Mouse (Mus musculus) ES-E14 (cell line): Measurements from ENCODE around the gene Tfip11. TPM values are rescaled to one million over a fixed set of nuclear protein-coding genes. Genes with fewer than 3 reads are reported as not detected.

Experiments used
- DNase-seq: peaks from one replicate; pipeline ENCODE4 v3.0.0-alpha.2; 2013; ENCODE audit warnings: low read depth, low spot score
- H3K27ac ChIP-seq: 2 replicates; pipeline ENCODE4 v1.5.1; 2012; ENCODE audit warnings: low read depth, mild to moderate bottlenecking, low read length, moderate library complexity, mixed read lengths; ENCODE audit not compliant: poor library complexity, insufficient read depth, severe bottlenecking
- H3K36me3 ChIP-seq: 2 replicates; pipeline ENCODE4 v1.6.1; 2012; ENCODE audit warnings: mild to moderate bottlenecking, low read length, moderate library complexity, mixed read lengths; ENCODE audit not compliant: control insufficient read depth, poor library complexity, insufficient read depth, severe bottlenecking
- H3K4me1 ChIP-seq, 2 experiments: fragments of 150-350 bp in 1 of 2; sonication (generic) in 1 of 2; 2 replicates each; pipeline ENCODE4 v1.6.1; 2012; ENCODE audit warnings: low read length in 2 of 2, mild to moderate bottlenecking in 1 of 2, mixed read lengths in 1 of 2; ENCODE audit not compliant: control insufficient read depth in 2 of 2, insufficient read depth in 2 of 2, poor library complexity in 1 of 2
- H3K4me3 ChIP-seq, 2 experiments: fragments of 150-350 bp in 1 of 2; sonication (generic) in 1 of 2; 2 replicates each; pipeline ENCODE4 v1.5.1; 2012; ENCODE audit warnings: low read length in 2 of 2, low read depth in 1 of 2, mild to moderate bottlenecking in 1 of 2, mixed read lengths in 1 of 2; ENCODE audit not compliant: insufficient read depth in 1 of 2, poor library complexity in 1 of 2, severe bottlenecking in 1 of 2
- H3K9ac ChIP-seq: 2 replicates; pipeline ENCODE4 v1.6.1; 2012; ENCODE audit warnings: low read depth, mild to moderate bottlenecking, low read length, mixed read lengths; ENCODE audit not compliant: poor library complexity, insufficient read depth, severe bottlenecking
- H3K9me3 ChIP-seq: fragments of 150-350 bp; sonication (generic); 2 replicates; pipeline ENCODE4 v1.6.1; 2012; ENCODE audit warnings: low read depth, mild to moderate bottlenecking, low read length; ENCODE audit not compliant: control insufficient read depth, insufficient read depth
- CHD2 ChIP-seq: IDR thresholded peaks from 2 replicates; pipeline ENCODE4 v1.6.1; 2014; ENCODE audit warnings: mild to moderate bottlenecking, low read depth, low read length, inconsistent platforms
- HCFC1 ChIP-seq: IDR thresholded peaks from 2 replicates; pipeline ENCODE4 v1.6.1; 2012; ENCODE audit warnings: low read length, inconsistent platforms, borderline replicate concordance; ENCODE audit not compliant: insufficient read depth
- MAFK ChIP-seq: IDR thresholded peaks from 2 replicates; pipeline ENCODE4 v1.6.1; 2014; ENCODE audit warnings: mild to moderate bottlenecking, low read depth, low read length, inconsistent platforms; ENCODE audit not compliant: insufficient read depth
- ZC3H11A ChIP-seq: IDR thresholded peaks from 2 replicates; pipeline ENCODE4 v1.6.1; 2012; ENCODE audit warnings: low read depth, mild to moderate bottlenecking, inconsistent platforms, low read length, borderline replicate concordance
- ZNF384 ChIP-seq: IDR thresholded peaks from 2 replicates; pipeline ENCODE4 v1.6.1; 2012; ENCODE audit warnings: low read depth, low read length, inconsistent platforms
- in situ Hi-C, 2 experiments: fragments of 600-800 bp; cut with MboI; formaldehyde crosslinking; loops; one replicate each; pipeline ENCODE4 v1.15.1; 2025; ENCODE audit warnings: low sequenced_read_pairs in 2 of 2, inconsistent platforms in 1 of 2; ENCODE audit not compliant: unreplicated experiment in 2 of 2
- total RNA-seq: library from RNA; depleted of rRNA; stranded (reverse); fragments of 300-350 nt; gene quantifications from 2 replicates; pipeline ENCODE4 v1.2.3, GENCODE M21; 2012

Tfip11 gene
- total RNA-seq, 1 experiment = 38.9 TPM

DNA sequence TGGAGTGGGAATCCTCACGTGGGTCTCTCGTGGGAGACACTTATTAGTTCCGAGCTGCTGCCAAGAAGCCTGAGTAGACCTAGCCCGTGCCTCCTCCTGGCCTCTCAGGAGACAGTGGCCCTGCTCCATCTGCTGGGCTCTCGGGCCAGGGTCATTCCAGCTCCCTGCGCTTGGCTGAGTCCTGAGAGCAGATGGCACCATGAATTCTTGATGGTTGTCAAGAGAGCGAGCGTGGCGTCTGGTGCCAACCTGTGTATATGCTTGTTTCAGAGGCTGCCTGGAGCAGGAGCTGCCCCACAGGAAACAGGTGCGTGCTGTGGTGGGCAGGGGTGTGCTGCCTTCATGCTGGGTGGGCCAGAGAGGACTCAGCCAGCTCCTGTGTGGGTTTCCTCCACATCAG is 42.5 kb downstream of the Tfip11 start:
- in situ Hi-C loops = no loop called here
- Histone ChIP-seq H3K27ac (no peak overlapping the region), H3K4me1 (peaks cover 0 to 3% of the 10 kb centered on the region in 2 experiments; a peak in 1 of 4 replicates), H3K4me3 (no peak overlapping the region), H3K36me3 (peaks cover 34% of the 10 kb centered on the region; the same call in 1 of the 2 replicates), H3K9ac (no peak overlapping the region), H3K9me3 (no peaks in the 10 kb centered on the region)
- DNase-seq = no peak
- TF ChIP-seq ZC3H11A (no peak), HCFC1 (no peak), ZNF384 (no peak), MAFK (no peak), CHD2 (no peak)

DNA sequence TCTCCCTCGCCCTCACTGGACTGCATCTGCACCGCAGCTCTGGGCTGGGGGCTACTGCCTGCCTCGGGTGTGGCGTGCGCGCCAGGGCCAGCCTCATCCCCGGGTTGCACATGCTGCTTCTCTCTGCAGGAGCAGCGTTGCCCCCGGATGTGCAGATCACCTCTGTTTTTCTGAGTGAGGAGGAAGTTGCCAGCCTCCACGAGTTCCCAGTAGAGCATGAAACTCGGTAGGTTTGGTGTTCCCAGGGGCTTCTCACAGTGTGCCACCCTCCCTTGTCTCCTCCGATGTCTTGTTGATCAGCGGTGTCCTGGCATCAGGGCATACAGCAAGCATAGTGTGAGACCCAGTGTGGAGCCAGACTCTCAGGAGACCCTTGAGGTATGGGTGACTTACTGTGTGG is 43.2 kb downstream of the Tfip11 start:
- Histone ChIP-seq H3K9ac (no peak overlapping the region), H3K36me3 (peaks cover 34% of the 10 kb centered on the region; the same call in 1 of the 2 replicates), H3K9me3 (no peaks in the 10 kb centered on the region), H3K27ac (no peak overlapping the region), H3K4me3 (no peak overlapping the region), H3K4me1 (peaks cover 0 to 3% of the 10 kb centered on the region in 2 experiments; a peak in 1 of 4 replicates)
- in situ Hi-C loops = no loop called here
- DNase-seq = no peak
- TF ChIP-seq CHD2 (no peak), MAFK (no peak), ZNF384 (no peak), ZC3H11A (no peak), HCFC1 (no peak)

DNA sequence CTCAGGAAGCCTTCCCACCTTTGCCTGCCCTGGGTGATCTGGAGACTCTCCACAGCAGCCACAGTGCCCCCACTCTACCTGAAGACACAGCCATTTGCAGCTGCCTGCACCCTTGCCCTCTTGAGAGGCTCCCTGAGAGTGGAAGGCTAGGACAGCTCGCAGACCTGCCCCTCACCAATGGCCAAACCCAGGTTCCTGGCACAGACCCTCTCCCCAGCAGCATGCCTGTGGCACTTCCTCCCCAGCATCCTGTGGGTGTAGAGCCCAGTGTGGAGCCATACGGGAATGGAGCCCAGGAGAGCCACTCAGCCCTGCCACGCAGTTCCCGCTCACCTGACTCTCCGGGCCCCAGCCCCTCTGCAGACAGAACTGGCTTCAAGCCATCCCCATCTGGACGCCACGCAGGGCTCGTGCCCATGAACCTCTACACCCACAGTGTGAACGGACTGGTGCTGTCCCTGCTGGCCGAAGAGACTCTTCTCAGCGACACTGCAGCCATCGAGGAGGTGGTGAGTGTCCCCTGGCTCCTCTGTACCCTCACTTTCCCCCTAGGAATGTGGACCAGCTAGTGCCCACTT is 44.2 kb downstream of the Tfip11 start:
- no peak overlapping the region for H3K4me3 ChIP-seq
- H3K27ac ChIP-seq = no peak overlapping the region
- H3K9me3 ChIP-seq = no peaks in the 10 kb centered on the region
- peaks cover 28% of the 10 kb centered on the region; the same call in 1 of the 2 replicates for H3K36me3 ChIP-seq
- no peak for DNase-seq
- in situ Hi-C loops = no loop called here
- H3K4me1 ChIP-seq = peaks cover 0 to 3% of the 10 kb centered on the region in 2 experiments; a peak in 1 of 4 replicates
- TF ChIP-seq CHD2 = no peak
- no peak for TF ChIP-seq HCFC1
- TF ChIP-seq ZNF384 = no peak
- TF ChIP-seq ZC3H11A = no peak
- TF ChIP-seq MAFK = no peak
- H3K9ac ChIP-seq = no peak overlapping the region

DNA sequence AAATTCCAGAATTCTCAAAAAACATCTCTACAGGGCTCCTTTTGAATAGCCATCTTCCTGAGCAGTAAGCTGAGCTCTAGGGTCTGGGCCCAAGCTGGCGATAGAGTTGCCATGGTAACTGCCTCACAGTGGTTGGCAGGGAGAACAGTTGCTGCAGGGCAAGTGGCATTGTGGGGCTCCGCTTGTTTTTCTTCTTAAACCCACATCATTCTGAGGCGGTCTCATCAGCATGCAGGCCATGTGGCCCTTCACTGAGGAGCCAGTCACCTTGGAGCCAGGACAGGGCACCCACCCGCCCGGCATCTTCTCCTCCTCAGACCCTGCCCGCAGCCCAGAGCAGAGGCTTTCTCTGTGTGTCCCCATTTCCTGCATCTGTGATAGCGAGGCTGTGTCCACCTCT is 45.8 kb downstream of the Tfip11 start:
- in situ Hi-C loops = no loop called here
- no peak overlapping the region for H3K9ac ChIP-seq
- H3K4me1 ChIP-seq = peaks cover 0 to 3% of the 10 kb centered on the region in 2 experiments; a peak in 1 of 4 replicates
- no peak overlapping the region for H3K4me3 ChIP-seq
- H3K27ac ChIP-seq = no peak overlapping the region
- H3K36me3 ChIP-seq = peaks cover 26% of the 10 kb centered on the region; the same call in 1 of the 2 replicates
- no peaks in the 10 kb centered on the region for H3K9me3 ChIP-seq
- no peak for DNase-seq
- TF ChIP-seq MAFK (no peak), ZNF384 (no peak)
